Mouse (Mus musculus) kidney, adult 8-10 months (tissue): ENCODE results near the gene Gm37240.

Experiments
- DNase-seq, 2 experiments: peaks; one replicate each; pipeline ENCODE4 v3.0.0; 2022

Gene Gm37240

DNA sequence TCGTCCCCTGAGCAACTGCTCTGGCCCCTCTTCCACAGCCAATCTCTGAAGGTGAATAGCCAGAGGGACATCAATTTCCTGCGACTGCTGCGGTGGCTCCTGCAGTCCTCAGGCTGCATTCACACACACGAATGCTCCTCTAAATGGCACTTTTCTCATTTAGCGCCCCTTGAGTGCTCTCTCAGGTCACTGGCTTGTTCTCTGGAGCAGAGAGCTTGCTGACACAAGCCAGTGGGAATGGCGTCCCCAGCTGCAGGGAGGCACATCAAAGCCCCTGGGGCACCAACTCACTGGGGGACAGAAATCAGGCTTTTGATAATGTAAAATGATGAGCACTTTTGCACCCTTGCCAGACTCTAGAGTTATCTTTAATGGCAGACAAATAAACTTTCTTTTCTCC, 654.5 kb downstream of the Gm37240 start:
- DNase-seq = no peak

DNA sequence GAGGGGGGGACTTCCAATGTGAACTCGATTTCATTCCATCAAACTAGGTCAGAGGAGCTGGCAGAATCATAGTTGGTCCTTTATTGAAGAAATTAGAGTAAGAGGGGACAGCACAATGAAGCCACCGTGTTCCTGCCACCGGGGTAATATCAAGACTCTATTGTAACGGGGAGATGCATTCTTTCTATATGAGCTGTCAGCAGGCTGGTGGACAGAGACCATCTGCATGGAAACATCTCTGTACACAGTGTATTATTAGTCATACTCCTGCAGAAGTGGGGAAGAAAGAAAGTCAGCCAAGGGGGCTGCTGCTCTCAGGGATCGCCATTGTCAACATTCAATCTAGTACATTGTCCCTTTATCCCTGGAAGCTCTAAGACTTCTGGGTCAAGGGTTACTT, 665.3 kb downstream of the Gm37240 start:
- no peak for DNase-seq

DNA sequence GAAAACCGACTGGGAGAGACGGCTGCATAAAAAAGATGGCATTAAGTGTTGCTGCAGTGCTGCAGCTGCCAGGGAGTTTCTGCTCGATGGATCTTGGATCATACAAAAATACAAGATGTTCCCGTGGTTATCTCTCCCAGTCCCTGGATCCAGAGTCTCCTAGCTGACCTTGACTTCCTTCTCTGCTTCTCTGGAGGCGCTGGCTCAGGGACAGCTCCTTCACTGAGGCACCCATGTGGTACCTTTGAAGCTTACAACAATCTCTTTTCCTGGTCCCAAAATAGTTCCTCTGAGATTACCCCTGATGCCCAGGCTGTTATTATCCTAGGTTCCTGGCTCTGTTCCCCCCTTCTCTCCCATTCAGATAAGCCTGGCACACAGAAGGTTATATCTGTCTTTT, 672.4 kb downstream of the Gm37240 start:
- DNase-seq = no peak

DNA sequence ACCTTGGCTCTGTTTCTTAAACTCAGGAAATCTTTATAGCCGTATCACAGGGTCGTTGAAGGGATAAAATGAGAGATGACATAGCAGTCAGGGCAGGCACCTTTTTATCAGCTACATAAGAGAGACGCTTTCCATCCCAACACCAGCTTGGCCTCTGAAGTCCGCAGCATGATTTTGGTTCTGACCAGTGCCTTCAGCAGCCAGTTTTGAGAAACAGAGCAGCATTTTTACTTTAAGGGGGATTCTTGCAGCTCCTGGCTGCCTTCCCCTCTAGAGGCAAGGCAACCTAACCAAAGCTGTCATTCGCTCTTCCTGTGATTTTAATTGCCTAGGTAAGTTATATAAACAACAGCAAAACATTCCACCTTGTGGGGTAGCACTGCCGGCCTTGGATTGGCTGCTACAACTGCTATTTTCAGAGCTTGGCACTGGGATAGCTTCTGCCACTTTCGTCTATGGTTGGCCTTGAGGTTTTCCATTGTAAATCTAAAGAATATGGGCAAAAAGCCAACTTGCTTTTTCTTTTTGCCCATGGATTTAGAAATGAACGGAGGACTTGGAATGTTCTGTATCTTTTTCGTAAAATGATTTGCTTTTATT, 674.5 kb downstream of the Gm37240 start:
- DNase-seq = no peak

DNA sequence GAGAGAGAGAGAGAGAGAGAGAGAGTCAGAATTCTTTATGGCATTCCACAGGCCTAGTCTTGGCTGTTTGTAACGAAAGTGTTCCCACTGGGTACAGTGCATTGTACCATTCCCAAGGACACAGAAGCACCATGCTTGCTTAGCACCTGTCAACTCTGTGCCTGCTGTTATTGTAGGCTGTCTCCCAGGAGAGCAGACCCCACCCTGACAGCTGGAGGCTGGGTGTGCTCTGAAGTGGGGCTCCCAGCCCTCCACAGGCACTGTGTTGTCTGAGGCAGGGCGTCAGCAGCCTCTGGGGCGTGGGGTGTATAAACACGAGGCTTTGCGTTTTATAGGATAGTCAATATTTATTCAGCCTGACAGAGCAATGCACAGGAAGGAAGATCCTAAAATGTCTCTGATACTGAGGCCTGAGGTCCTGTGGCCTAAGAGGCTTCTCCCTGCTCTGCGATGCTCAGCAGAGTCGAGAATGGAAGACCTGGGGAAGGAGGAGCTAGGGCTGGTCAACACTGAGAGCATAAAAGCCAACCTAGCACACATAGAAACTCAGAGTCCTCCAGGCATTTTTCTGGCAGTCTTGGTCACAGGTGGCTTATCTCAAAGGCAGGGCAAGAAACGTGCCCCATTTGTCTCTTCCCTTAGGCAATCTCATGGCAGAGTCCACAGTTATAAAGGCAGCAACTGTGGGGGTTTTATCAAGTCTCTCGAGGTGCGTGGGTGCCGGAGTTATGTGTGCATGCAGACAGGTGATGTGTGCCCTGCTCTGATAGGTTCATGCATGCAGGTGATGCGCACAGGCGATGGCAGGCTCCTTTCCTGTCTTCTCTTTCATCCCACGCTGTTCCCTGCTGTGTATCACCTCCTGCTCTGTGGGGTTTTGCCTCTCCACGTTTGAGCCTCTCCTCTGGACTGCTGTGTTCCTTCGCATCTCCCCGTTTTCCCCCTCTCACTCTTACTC, 677.2 kb downstream of the Gm37240 start:
- DNase-seq = no peak

DNA sequence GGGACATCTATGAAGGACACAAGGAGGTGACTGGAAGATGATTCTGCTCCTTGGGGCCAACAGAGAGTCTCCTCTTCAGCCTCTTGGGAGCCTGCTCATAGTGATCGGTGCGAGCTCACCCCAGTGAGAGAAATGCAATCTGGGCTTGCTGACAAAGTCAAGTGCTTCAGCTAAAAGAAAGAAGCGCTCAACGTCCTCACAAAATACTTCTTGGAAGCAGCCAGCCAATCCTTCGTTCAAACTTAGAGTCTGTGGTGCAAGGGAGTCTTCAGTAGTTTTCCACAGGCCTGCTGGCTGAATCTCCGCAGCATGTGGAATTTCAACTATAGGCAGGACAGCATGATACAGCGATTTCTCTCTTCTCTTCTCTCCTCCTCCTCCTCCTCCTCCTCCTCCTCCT, 680.8 kb downstream of the Gm37240 start:
- DNase-seq = no peak

DNA sequence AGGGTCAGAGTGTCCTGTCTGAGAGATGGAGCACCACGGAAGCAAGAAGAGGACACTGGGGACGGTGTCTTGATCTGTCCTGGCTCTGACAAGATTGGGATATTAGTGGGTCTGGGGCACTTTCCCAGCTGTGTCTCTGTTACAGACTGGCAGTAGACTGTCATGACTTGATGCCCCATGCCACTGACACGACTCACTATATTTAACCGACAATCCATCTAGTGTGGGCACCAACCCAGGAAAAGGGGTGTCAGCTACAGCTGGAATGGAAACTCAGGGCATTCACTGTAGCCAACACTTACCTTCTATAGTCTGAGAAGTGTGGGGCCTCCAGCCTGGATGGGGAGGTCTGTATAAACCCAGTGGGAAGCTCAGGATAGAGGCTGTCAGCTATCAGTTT, 681.4 kb downstream of the Gm37240 start:
- no peak for DNase-seq

DNA sequence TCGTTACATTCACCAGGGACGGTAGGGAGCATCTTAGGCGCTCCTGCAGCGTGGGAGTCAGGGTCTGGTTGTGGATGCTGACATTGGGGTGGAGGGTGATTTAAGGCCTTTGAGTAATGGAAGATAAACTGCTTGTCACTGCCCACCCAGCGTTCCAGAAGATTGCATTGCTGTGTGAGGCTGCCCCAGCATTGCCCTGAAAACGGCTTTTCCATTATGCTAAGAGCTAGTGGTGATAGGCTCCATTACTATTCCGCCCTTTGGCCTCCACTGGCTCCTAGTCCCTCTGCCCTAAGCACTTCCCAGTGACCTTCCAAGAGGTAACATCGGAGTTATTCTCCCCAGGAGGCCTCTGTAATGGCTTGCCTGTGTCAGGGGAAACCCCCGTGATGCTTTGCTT, 683.7 kb downstream of the Gm37240 start:
- no peak for DNase-seq

DNA sequence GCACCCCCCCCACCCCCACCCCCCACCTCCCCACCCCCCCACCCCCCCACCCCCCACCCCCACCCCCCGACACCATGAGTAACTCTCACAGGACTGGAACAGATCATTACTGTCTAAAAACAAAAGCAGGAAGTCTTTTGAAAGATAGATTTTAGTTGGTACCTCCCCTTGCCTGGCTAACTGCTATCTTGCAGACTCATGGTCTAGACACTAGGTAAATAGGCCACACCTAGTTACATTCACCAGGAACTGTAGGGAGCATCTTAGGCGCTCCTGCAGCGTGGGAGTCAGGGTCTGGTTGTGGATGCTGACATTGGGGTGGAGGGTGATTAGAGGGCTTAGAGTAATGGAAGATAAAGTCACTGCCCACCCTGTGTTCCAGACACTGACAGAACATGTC, 684.6 kb downstream of the Gm37240 start:
- no peak for DNase-seq

DNA sequence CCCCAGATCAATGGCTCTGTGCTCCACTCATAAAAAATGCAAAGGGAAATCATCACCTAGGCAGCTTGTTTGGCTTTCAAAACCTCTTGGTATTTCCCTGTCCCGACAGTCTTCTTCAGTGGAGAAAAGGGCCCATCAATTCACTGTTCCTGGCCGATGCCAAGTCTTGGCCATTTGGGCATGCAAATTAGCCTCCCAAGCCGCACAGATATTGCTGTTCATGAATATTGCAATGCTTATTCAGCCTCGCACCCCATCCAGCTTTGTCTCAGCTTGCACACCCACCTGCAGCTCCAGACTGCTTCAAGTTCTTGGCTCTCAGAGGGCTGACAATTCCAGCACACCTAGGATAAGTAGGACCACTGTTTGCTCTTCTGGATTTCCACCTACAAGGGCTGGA, 685.5 kb downstream of the Gm37240 start:
- no peak for DNase-seq

DNA sequence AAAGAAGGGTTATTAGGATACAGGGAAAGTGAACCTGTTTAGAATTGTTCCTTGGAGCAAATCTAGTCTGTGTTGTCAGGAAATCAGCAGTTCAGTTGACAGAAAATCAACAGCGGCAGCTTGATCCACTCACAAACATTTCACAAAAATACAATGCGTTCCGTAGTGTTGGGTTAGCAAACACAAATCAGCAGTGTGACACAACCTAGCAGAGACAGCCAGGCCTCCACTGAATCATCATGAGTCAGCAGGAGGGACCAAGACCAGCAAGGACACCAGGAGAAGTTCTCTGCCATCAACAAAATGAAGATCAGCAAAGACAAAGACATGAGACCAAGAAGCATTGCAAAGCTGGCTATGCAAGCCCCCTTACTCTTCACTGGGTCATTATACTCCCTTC, 688.8 kb downstream of the Gm37240 start:
- no peak for DNase-seq

DNA sequence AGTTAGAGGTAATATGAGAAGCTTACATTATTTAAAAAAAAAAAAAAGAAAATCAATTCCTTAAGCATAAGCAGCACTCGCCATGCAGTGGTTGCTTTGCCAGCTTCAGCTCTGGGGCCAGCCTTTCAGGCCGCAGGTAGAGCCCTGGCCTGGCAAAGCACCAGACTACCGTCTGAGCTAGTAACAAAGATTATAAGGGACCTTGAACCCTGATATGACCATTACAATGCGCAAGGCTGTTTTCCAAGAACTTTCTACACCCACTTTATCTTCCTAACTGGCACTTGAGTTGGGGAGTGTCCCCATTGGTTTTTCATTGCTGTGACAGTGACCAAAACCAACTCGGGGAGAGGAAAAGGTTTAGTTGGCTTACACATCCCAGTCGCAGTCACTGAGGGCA, 690.2 kb downstream of the Gm37240 start:
- DNase-seq = no peak

DNA sequence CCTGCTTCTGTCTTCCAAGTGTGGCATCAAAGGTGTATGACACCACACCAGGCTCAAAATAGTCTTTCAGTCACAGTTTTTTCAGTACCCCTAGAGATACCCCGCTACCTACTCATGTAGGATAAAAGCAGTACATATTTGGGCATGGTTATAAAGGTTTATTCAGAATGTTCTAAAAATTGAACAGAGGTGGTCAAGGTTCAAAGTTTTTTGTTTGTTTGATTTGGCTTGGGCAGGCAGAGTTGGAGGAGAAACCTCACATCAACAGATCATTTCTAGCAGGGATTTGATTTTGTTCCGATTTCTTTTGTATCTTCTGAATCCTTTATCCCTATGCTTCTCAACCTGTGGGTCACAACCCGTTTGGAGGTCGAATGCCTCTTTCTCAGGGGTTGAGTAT, 690.7 kb downstream of the Gm37240 start:
- DNase-seq = no peak

DNA sequence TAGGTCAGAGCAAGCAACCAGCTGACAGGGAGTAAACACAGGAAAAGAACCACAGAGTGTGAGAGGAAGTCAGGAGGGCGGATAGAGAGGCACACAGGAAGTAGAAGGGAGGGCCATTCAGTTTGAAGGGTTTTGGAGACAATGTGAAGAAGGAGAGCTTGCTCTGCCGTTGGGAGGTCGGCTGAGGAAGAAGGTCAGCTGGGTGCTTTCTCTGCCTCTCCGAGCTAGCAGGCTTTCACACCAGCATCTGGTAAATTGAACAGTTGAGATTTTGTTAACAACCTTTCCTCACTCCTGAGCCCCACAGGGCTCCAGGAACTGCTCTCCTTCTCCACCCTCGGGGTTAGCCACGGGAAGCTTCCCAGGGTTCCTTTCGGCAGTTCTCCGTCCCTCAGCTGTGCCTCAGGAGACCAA, 692.2 kb downstream of the Gm37240 start:
- DNase-seq = peak in 1 of 2 experiments; percentile 28

DNA sequence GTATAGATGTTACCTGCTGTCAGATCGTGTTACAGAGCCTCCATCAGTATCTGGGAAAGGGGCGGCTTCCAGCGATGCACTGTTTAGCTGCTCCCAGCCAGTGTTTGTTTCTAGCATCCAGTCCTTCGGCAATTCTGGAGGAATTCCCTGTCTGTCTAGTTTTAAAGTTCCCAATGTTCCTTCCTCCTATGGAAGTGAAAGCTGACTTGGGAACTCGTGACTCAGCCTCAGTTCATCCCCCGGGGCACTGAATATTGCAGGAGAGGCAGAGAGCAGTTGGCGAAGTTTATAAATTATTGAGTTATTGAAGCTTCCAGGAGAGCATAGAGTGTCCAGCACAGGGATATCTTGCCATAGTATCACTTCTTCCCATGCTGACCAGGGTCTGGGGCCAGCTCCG, 697.5 kb downstream of the Gm37240 start:
- DNase-seq = no peak

DNA sequence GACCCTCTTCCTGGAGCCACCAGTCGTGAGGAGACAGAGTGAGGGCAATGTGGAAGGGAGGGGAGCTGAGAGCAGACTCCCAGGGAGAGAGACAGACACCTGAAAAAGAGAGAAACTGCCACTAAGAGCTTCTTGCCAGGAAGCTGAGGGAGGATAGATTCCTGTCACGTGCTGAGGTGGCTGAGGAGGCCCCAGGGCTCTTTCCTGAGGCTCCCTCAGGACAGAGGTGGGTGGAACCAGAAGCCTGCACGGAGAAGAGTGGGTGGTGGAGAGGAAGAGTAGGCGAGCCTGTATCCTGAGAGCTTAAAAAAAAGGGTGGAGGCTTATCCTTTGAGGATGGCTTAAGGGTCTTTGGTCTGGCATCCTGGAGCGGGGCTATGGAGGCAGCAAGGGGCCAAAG, 699.0 kb downstream of the Gm37240 start:
- DNase-seq = no peak

DNA sequence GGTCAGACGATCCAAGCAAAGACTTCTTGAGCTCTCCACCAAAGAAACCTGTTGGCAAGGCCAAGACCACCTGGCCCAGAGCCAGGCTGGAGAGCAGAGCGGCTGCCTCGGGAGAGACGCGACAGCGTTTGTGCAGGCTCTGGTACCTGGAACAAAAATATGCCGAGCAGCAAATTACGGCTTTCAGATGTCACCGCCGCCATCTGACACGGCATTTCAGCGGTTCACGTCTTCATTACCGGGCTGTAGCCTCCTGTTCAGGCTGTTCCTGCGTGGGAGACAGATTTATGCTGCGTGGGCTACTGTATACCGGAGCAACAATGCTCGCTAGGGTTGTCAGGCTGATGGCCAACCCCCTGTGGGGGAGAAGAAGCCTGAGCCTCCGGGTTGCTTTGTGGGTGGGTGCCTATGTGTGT, 700.6 kb downstream of the Gm37240 start:
- no peak for DNase-seq

DNA sequence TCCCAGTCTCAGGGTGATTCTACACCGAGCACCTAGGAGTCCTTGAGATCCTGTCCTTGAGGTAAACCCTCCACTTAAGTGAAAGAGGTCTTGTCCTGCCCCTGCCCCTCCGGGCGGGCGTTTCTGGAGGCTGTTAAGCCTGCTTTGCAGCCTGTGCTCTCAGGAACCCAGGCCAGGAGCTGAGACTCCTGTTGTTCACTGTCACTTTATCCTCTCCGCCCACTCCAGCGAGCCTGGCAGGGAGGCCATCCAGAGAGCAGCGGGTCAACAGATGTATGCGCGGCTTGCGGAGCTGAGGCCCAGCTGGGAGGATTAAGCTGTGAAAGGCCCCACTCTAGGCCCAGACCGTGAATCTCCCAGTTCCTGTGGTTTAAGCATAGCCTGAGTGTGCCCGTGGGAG, 701.5 kb downstream of the Gm37240 start:
- DNase-seq = no peak

DNA sequence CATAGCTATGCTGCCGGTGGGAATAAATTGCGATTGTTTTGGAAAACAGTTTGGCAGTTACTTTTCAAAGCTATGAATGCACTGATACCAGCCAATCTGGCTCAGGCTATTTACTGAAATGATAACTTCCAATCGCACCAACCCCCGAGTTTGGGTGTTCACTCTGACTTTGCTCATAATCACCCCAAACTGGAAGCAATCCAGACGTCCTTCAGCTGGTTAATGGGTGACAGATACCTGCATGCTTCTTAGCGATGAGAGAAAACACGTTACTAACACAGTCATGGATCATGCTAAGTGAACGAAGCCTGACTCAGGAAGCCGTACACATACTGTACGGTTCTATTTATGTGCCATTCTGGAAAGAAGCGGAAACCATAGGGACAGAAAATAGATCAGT, 702.4 kb downstream of the Gm37240 start:
- no peak for DNase-seq

DNA sequence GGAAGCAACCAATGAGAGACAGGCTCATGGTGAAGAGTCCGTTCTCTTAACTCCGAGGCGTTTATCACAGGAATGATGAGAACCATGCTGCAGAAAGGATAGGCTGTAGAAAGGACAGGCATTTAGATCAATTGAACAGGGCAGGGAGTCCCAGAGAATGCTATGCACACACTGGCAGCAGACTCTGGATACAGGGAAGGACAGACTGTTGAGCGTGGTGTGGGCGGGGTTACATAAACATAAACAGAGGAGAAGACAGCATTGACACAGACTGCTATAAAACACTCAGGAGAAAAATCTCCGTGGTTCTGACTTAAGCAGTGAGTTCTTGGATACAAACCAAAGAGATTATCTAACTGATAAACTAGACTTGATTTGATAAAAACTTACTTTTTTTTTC, 703.2 kb downstream of the Gm37240 start:
- DNase-seq = no peak

DNA sequence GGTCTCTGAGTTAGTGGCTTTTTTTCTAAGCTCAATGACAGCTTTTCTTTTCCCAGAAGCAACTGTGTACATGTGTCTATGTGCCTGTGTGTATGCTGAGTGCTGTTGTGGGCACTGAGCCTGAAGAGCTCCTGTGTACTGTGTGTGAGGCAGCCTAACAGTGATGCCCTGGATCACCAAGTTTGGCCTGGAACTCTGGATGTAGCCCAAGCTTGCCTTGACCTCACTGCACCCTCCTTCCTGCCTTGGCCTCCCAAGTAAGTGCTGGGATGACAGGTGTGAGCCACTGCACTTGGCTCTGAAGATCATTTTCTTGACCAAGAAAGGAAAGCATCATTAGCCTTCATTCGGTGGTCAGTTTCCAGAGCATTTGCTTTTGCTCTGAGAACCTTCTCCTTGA, 710.6 kb downstream of the Gm37240 start:
- DNase-seq = no peak

DNA sequence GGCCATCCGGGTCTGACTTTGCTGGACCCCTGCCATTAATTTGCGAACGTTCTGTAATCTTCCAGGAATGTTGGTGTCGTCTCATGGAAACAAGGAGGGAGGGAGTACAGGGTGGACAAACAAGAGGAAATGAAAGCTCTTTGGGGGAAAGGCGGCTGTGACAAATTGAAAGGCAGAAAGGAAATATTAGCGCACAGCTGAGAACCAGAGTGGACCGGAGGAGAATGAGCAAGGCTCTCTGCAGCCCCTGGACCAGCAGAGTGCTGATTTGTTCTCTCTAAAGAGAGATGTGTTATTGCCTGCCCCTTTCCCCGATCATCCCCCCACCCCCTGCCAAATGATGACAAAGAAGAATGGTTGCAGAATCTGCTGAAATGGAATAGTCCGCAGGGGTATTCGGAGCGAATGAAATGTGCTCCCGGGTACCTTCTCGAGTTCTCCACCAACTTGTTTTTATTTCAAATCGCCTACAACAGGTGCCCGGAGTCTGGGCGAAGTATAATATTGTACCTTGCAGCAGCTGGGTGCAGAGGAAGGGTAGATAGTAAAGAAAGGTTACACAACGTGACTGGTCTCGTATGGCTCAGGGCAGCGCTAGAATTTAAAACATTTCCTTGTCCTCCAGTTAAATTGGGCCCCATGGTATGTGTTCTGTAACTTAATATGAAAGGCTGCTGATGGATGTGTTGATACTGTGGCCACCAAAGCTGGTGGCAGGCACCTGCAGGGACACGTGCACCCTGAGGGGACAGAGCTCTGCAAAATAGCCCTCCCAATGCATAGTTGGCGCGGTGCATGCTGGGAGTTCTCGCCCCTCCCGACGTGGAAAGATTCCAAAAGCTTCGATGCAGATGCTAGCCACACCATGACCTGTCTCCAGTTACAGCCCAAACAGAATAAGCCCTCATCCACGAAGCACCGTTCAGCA, 712.5 kb downstream of the Gm37240 start:
- peak; percentile 49 to 58 for DNase-seq

DNA sequence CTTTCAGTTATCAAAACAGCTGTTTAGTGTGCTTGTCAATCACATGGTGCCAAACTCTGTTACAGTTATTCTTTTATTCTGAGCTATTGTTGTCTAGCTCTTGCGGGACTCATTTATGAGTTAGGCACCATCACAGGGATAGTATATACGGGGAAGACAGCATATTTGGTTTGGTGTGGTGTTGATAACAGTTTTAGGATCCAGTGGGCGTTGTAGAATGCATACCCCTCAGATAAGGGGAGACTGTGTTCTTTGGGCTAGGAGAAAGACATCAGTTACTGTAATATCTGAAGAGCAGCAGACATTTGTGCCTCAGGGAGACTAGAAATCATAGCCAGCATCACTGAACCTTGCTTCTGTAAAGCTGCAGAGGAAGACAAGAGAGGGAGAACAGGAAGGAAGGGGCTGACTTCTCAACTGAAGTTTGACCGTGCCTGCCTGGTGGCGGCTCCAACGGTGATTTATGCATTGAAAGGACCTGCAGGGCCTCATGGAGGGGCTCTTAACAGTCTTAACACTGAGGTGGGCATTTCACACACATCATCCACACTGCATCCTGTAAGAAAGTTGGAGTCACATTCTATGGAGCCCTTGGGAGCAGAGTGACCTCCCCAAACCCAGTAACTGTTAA, 713.8 kb downstream of the Gm37240 start:
- no peak for DNase-seq
